Mouse (Mus musculus): ENCODE data around the gene Psmc5.

Gene Psmc5

GRCm38 (mm10) chr11:106308162-106308561 lies 52.2 kb downstream of the Psmc5 start:
- DNase-seq, result no peak

DNA sequence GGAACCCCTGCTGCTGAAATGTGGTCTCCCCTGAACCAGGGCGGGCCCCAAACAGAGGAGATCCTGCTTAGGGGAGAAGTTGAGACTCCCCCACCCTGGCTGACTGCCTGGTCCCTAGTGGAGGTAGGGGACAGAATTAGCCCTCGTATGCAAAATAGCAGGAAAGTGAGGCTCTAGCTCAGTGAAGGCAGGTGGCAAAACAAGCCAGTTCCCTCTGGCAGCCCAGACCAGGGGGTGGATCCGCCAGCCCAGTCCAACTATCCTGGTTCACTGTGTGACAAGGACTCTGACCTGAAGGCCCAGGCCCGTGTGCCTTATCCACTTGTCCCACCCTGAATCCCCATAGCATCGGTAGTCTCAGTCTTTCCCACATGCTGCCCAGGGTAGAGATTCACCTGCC lies 54.2 kb downstream of the Psmc5 start:
- no peak for DNase-seq

Data from kidney, postnatal 36 days (tissue).